Mouse (Mus musculus) limb, embryonic 13.5 days (tissue): Measurements from ENCODE around the gene Ripor2. TPM values are rescaled to one million over a fixed set of nuclear protein-coding genes. Genes with fewer than 3 reads are reported as not detected.

Experiments used
- ATAC-seq: fragments of 200-750 bp; cut with Nextera tagmentation; 2 replicates; pipeline ENCODE4 v1.8.0; 2017; ENCODE audit warnings: low read depth, moderate number of reproducible peaks, moderate TSS enrichment; ENCODE audit not compliant: low FRiP score
- H3K27ac ChIP-seq: fragments of 300-500 bp; sonication (generic); 2 replicates; pipeline ENCODE4 v1.5.1; 2015; ENCODE audit warnings: inconsistent platforms, mild to moderate bottlenecking, moderate library complexity
- H3K27me3 ChIP-seq: fragments of 300-500 bp; sonication (generic); 2 replicates; pipeline ENCODE4 v1.6.1; 2015; ENCODE audit warnings: mild to moderate bottlenecking, inconsistent platforms
- H3K36me3 ChIP-seq: fragments of 300-500 bp; sonication (generic); 2 replicates; pipeline ENCODE4 v1.6.1; 2015; ENCODE audit warnings: inconsistent platforms, mild to moderate bottlenecking, moderate library complexity
- H3K4me1 ChIP-seq: fragments of 300-500 bp; sonication (generic); 2 replicates; pipeline ENCODE4 v1.6.1; 2015; ENCODE audit warnings: inconsistent platforms
- H3K4me2 ChIP-seq: fragments of 300-500 bp; sonication (generic); replicated peaks from 2 replicates; pipeline ENCODE4 v1.6.1; 2015; ENCODE audit warnings: inconsistent platforms, mild to moderate bottlenecking, moderate library complexity
- H3K4me3 ChIP-seq: fragments of 300-500 bp; sonication (generic); 2 replicates; pipeline ENCODE4 v1.5.1; 2015; ENCODE audit warnings: moderate library complexity, mild to moderate bottlenecking, inconsistent platforms
- H3K9ac ChIP-seq: fragments of 300-500 bp; sonication (generic); 2 replicates; pipeline ENCODE4 v1.6.1; 2015; ENCODE audit warnings: mild to moderate bottlenecking, inconsistent platforms
- H3K9me3 ChIP-seq: fragments of 300-500 bp; sonication (generic); 2 replicates; pipeline ENCODE4 v1.6.1; 2016; ENCODE audit warnings: inconsistent platforms
- WGBS: fragments of 180-500 bp; shearing (Covaris S2); methylation state at CpG from one replicate; pipeline ENCODE4 v1.1.7; 2015; 5-methylcytosine and 5-hydroxymethylcytosine counted together
- polyA plus RNA-seq: library from polyadenylated mRNA; unstranded; fragments of >200 nt; fragmentation: Nextera tagmentation; extraction: Ambion mirVana; gene quantifications from 2 replicates; pipeline ENCODE4 v1.2.1, GENCODE M21; 2015

The Ripor2 gene
- polyA plus RNA-seq, 1 experiment from 2014 or later = 4.2 TPM

DNA sequence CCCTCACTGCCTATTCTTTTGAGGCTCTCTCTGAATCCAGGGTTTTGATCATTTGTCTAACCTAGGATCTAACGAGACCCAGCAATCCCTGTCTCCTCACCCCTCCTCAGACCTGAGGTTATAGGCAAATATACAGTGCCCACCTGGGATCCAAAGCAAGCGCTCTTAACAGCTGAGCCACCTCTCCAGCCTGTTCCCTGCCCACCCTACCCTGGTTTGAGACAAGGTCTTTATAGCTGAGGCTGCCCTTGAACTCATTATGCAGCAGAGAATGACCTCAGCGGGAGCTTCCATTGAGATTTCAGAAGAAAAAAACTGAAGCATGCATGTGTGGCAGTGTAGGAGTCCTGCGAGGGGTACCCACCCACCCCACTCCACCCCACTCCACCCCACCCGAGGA lies 152.5 kb downstream of the Ripor2 start:
- no peaks in the 10 kb centered on the region for H3K4me1 ChIP-seq
- H3K27me3 ChIP-seq = no peaks in the 10 kb centered on the region
- no peak for ATAC-seq
- no peak overlapping the region for H3K4me3 ChIP-seq
- no peaks in the 10 kb centered on the region for H3K9me3 ChIP-seq
- H3K4me2 ChIP-seq = no peak overlapping the region
- no peak overlapping the region for H3K9ac ChIP-seq
- H3K36me3 ChIP-seq = no peaks in the 10 kb centered on the region
- WGBS = 87% methylated on average over 5 of the region's 5 CpGs
- H3K27ac ChIP-seq = no peak overlapping the region

DNA sequence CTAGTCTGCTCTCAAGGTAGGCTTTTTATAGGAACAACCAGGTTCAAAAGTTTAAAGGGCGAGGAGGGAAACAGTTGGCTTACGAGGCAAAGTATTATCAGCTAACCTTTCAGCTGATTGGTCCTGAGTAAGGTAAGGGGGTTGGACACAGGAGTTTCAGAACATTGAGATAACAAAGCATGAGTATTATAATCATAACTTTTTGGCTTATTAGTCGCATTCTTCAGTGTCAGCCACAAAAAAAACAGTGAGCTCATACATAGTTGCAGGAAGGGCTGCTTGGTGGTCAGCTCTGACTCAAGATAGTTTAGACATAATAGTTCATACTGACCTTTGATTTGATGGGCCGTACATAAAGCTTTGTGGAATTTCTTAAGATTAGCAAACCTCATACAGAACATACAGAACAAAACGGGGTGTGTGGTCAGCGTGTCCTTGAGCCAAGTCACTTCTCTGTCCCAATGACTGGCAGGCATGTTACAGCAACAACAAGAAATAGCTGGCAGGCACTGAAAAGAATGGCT lies 153.7 kb downstream of the Ripor2 start:
- no peak for ATAC-seq
- 72% methylated on average over 6 of the region's 6 CpGs for WGBS
- H3K4me2 ChIP-seq = no peak overlapping the region
- no peaks in the 10 kb centered on the region for H3K4me1 ChIP-seq
- no peak overlapping the region for H3K4me3 ChIP-seq
- H3K27me3 ChIP-seq = no peaks in the 10 kb centered on the region
- no peak overlapping the region for H3K27ac ChIP-seq
- H3K9ac ChIP-seq = no peak overlapping the region
- no peaks in the 10 kb centered on the region for H3K36me3 ChIP-seq
- no peaks in the 10 kb centered on the region for H3K9me3 ChIP-seq

DNA sequence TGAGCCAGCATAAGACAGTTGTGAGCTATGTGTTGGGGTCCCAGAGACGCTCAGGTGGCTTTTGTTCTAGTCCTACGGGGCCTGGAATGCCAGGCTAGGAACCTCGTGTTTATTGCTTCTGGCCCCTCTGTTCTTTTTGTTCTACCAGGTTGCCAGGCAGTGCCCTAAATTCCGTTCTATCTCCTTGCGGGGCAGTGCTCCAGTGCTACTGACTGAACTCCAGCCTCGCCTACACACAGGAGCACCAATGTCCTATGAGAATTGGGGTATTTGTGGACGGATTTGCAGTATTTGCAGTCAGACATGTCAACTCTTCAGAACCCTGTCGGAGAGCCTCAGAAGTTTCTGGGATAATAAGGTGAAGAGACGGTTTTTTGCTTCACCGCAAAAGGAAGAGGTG lies 159.0 kb downstream of the Ripor2 start, which contains the start of gene Armh2:
Gene Armh2, plus strand, starts transcription at position 205 of the 400 bp plus-strand sequence.
- Histone ChIP-seq H3K9me3 (no peaks in the 10 kb centered on the region), H3K4me3 (no peak within 1 kb of the TSS), H3K4me2 (no peak within 1 kb of the TSS), H3K9ac (no peak within 1 kb of the TSS), H3K27me3 (no peaks in the 10 kb centered on the region), H3K4me1 (no peaks in the 10 kb centered on the region), H3K27ac (no peak within 1 kb of the TSS), H3K36me3 (0 out of 2 replicates have a peak, but pooled peaks cover 4% of the 10 kb centered on the region)
- ATAC-seq = no peak
- 88% methylated on average over 10 of the region's 10 CpGs for WGBS

DNA sequence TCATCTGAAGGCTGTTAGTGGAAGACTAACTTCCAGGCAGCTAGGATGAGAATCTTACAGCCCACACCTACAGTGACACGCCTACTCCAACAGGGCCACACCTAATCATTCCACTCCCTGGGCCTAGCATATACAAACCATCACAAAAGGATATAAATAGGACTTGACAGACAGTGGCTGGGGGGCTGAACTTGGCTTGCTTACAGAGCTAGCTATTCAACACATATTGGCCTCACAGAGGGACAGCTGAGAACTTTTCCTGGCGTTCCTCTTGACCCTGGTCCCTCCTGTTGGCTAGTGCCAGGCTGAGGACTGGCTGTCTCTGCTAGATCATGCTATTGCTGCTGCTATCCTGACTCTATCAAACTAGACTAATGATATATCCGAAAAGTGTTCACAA lies 165.8 kb downstream of the Ripor2 start:
- H3K27me3 ChIP-seq = no peaks in the 10 kb centered on the region
- H3K9me3 ChIP-seq = no peaks in the 10 kb centered on the region
- H3K27ac ChIP-seq = no peak overlapping the region
- no peak overlapping the region for H3K4me3 ChIP-seq
- no peak overlapping the region for H3K9ac ChIP-seq
- no peak for ATAC-seq
- no peaks in the 10 kb centered on the region for H3K4me1 ChIP-seq
- 89% methylated on average over 3 of the region's 3 CpGs for WGBS
- no peak overlapping the region for H3K4me2 ChIP-seq
- H3K36me3 ChIP-seq = peaks cover 29% of the 10 kb centered on the region

DNA sequence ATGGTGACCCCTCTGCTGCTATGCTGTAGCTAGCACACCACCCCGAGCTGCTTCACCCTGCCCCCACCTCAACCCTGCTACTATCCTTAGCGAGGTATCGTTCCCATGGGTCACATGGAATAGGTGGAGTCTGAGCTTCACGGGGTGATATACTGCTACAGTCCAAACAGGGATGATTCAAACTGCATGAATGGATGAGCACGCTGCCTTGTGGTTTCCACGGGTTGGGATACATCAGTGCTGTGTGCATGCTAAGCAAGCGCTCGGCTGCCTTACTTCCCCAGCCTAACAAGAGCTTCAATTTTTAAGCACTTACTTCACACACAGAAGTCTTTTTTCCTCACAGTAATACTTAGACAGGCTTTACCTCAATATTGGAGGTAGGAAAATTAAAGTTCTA lies 168.8 kb downstream of the Ripor2 start:
- WGBS = 91% methylated on average over 8 of the region's 8 CpGs
- no peak for ATAC-seq
- Histone ChIP-seq H3K9ac (no peak overlapping the region), H3K27me3 (no peaks in the 10 kb centered on the region), H3K9me3 (no peaks in the 10 kb centered on the region), H3K4me3 (no peak overlapping the region), H3K36me3 (peaks cover 48% of the 10 kb centered on the region), H3K27ac (no peak overlapping the region), H3K4me1 (no peaks in the 10 kb centered on the region), H3K4me2 (no peak overlapping the region)

DNA sequence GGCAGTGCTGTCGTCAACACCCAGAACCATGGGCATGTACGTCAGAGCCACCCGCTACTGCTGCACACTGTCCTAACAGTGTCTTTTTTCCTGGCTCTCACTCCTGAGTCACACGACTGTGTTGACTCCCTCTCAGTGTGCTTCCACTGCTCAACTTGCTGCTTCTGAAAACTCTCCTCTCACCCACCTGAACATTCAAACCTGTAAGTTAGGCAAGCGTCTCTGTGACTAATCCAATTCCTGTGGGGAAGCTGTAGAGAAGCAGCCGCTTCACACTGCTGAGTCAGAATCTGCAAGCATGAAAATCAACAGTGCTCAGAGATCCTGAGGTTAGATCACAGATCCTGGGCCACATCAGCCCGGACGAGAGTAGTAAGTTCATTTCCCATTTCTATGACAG lies 169.4 kb downstream of the Ripor2 start:
- Histone ChIP-seq H3K9me3 (no peaks in the 10 kb centered on the region), H3K36me3 (peaks cover 54% of the 10 kb centered on the region), H3K9ac (no peak overlapping the region), H3K27ac (no peak overlapping the region), H3K27me3 (no peaks in the 10 kb centered on the region), H3K4me3 (no peak overlapping the region), H3K4me2 (no peak overlapping the region), H3K4me1 (no peaks in the 10 kb centered on the region)
- 90% methylated on average over 8 of the region's 8 CpGs for WGBS
- ATAC-seq = no peak

DNA sequence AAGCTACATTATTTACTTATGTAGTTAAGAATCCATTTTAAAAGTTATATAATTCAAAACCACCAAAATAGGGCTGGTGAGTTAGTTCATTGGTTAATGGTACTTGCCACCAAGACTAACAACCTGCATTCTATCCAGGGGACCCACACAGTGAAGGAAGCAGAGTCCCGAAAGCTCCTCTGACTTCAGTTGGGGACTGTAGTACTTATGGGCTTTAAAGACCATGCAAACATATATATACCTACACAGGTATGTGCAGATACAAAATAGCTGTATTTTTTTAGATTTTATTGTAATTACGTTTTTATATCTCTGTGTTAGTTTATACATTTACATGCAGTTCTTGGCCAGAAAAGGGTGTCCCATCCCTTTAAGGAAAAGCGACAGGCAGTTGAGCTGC lies 174.8 kb downstream of the Ripor2 start:
- no peak overlapping the region for H3K4me2 ChIP-seq
- H3K9me3 ChIP-seq = no peaks in the 10 kb centered on the region
- 94% methylated on average over 3 of the region's 3 CpGs for WGBS
- no peak overlapping the region for H3K27ac ChIP-seq
- no peak for ATAC-seq
- peaks cover 52% of the 10 kb centered on the region for H3K36me3 ChIP-seq
- H3K27me3 ChIP-seq = no peaks in the 10 kb centered on the region
- H3K9ac ChIP-seq = no peak overlapping the region
- peaks cover 9% of the 10 kb centered on the region for H3K4me1 ChIP-seq
- no peak overlapping the region for H3K4me3 ChIP-seq

DNA sequence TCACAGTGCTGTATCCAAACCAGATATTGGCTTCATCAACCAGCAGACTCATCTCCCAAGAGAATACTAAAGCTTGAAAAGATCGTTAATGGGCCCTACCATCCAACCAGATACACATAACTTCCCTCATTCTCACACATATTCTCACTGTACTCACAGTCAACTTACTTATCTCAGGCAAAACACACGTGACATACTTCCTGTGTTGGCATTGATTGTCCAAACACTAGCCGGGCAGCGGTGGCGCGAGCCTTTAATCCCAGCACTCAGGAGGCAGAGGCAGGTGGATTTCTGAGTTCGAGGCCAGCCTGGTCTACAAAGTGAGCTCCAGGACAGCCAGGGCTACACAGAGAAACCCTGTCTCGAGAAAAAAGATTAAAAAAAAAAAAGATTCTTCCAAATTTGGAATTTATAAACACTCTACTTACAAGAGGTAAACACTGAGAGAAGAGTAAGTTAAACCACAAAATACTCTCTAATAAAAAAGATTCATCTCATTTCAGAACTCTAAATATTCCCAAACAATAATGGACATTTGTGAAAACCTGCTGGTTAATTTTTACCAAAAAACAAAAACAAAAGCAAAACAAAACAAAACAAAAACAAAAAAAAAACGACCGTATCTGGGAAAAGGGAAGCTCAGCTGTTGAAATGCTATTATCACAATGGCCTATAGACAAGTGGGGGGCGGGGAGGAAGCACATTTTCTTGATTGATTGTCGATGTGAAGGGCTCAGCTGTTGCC lies 176.0 kb downstream of the Ripor2 start:
- Histone ChIP-seq H3K4me1 (peaks cover 13% of the 10 kb centered on the region), H3K9me3 (no peaks in the 10 kb centered on the region), H3K4me2 (no peak overlapping the region), H3K9ac (no peak overlapping the region), H3K27ac (no peak overlapping the region), H3K27me3 (no peaks in the 10 kb centered on the region), H3K4me3 (no peak overlapping the region), H3K36me3 (peaks cover 46% of the 10 kb centered on the region)
- no peak for ATAC-seq
- 89% methylated on average over 12 of the region's 12 CpGs for WGBS

DNA sequence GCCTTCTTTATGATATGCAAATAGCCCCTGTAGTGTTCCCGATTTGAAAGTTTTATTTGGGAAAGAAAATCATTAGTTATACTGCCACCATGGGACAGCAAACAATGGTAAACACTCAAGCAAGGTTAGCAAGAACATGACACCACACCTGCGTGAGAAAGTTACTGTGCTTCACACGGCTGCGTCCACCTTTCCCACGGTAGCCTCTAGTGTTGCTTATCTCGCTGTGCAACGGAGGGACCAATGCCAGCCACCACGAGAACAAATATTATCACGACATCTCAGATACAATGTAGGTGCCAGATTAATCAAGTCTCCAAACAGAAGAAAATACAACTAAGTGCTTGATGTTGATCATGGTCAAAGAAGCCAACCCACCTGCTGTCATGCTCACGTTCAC lies 177.5 kb downstream of the Ripor2 start:
- Histone ChIP-seq H3K9me3 (no peaks in the 10 kb centered on the region), H3K36me3 (peaks cover 38% of the 10 kb centered on the region), H3K4me2 (no peak overlapping the region), H3K27me3 (no peaks in the 10 kb centered on the region), H3K4me1 (peaks cover 13% of the 10 kb centered on the region), H3K27ac (no peak overlapping the region), H3K9ac (no peak overlapping the region), H3K4me3 (no peak overlapping the region)
- WGBS = 92% methylated on average over 10 of the region's 10 CpGs
- ATAC-seq = no peak

DNA sequence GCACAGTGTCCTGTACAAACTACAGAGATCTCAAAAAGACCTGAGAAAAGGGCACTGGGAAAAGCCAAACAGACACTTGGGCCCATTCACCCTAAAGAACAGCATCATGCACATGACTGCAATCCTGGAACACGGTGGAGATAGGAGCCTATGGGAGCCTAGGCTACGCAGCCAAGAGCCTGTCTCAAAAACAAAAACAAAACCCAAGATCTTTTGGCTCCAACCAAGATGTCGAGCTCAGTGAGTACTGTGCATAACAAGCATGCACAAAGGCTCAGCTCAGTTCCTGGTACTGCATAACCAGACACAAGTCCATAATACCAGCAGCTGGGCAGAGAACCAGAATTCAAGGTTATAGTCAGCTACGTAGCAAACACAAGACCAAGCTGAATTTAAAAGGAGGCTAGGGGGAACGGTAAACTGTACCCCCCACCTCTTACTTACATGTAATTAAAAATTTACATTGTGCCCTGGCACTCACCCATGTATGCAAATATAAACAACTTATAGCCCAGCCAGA lies 178.4 kb downstream of the Ripor2 start:
- H3K4me2 ChIP-seq = peak overlapping the region; percentile 74
- ATAC-seq = no peak
- H3K27ac ChIP-seq = peak overlapping the region; percentile 39; the same call in 1 of the 2 replicates
- peak overlapping the region; percentile 91 for H3K4me3 ChIP-seq
- H3K9ac ChIP-seq = peak overlapping the region; percentile 87
- WGBS = 66% methylated on average over 5 of the region's 5 CpGs
- H3K4me1 ChIP-seq = peaks cover 13% of the 10 kb centered on the region
- no peaks in the 10 kb centered on the region for H3K27me3 ChIP-seq
- no peaks in the 10 kb centered on the region for H3K9me3 ChIP-seq
- peaks cover 29% of the 10 kb centered on the region for H3K36me3 ChIP-seq

DNA sequence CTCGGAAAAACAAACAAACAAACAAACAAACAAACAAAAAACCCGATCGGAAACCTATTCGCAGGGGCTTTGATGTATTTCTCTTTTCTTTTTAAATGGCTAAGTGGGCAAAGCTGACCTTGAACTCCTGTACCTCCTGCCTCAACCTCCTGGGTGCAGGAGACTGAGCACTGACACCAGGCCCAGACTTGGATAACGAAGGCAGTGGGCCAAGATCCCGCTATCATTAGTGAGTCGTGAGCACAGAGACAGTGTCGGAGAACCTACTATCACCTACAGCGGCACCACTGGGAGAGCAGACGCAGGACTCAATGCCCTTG lies 179.1 kb downstream of the Ripor2 start:
- Histone ChIP-seq H3K9me3 (no peaks in the 10 kb centered on the region), H3K4me1 (peaks cover 13% of the 10 kb centered on the region), H3K4me2 (peak overlapping the region; percentile 74), H3K36me3 (peaks cover 23% of the 10 kb centered on the region), H3K27me3 (no peaks in the 10 kb centered on the region), H3K4me3 (peak overlapping the region; percentile 91), H3K9ac (peak overlapping the region; percentile 87), H3K27ac (peak overlapping the region; percentile 91)
- peak; percentile 60 for ATAC-seq
- WGBS = 5% methylated on average over 10 of the region's 10 CpGs

DNA sequence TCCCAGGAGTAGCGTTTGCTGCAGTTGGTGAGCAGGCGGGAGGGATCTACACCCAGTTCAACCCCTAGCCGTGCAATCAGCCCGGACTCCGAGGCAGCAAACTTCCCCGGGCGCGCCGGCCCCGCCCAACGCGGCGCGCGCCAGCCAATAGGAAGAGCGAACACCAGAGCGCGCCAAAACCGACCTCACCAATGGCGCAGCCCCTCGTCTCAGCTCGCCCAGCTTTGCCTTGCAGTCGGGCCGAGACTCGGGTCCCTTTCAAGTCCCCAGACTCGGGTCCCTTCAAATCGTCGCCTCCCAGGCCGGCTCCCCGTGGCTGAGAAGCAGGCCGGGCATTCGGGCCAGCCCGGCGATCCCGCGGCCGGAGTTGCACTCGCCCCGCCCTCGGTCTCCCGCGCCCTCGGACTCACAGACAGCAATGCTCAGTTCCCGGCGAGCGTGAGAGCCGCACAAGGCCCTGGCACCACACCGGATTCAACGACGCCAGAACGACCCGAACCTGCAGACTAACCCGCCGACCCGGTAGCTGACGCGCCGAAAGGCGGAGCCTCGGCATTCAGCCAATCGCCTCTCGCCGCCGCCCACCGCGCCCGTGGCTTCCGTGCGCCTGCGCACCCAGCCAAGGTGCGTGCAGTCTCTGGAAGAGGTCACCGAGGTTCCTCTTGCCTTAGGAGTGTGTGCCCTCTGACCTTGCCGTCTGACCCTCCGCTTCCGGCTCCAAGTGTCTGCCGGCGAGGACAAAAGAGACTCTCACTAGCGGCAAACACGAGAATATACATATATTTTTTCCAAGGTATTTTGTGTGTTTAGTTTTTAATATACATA lies 179.6 kb downstream of the Ripor2 start, which contains the start of gene Gmnn:
Gene Gmnn, minus strand, starts transcription at position 521 of the 825 bp plus-strand sequence.
- Histone ChIP-seq H3K36me3 (peaks cover 18% of the 10 kb centered on the region), H3K9me3 (no peaks in the 10 kb centered on the region), H3K9ac (peak within 1 kb of the TSS; percentile 87), H3K27ac (peak within 1 kb of the TSS; percentile 91), H3K4me1 (peaks cover 13% of the 10 kb centered on the region), H3K27me3 (no peaks in the 10 kb centered on the region), H3K4me3 (peak within 1 kb of the TSS; percentile 91), H3K4me2 (peak within 1 kb of the TSS; percentile 74)
- ATAC-seq = peak; percentile 98
- WGBS = under 1% methylated on average over 79 of the region's 79 CpGs
